Mouse (Mus musculus): ENCODE results near the gene Lrrc52. TPM values are rescaled to one million over a fixed set of nuclear protein-coding genes. Genes with fewer than 3 reads are reported as not detected.

Gene Lrrc52
- polyA plus RNA-seq, 1 experiment = not detected

GRCm38 (mm10) chr1:167497560-167497959 is 31.0 kb upstream of the Lrrc52 start:
- no peak for TF ChIP-seq CTCF (IDR thresholded peaks at IDR 0.05; ENCODE audit: borderline replicate concordance, control insufficient read depth, extremely low read depth, insufficient read depth, low read length, poor library complexity)
- no peak for TF ChIP-seq POLR2A (IDR thresholded peaks at IDR 0.05; ENCODE audit: control insufficient read depth, extremely low read depth, insufficient read depth, low read length, poor library complexity)
- no peak for DNase-seq

GRCm38 (mm10) chr1:167491501-167491900 is 24.9 kb upstream of the Lrrc52 start:
- Histone ChIP-seq H3K27me3 (ENCODE audit: control insufficient read depth, insufficient read depth, low read length) (no peaks in the 10 kb centered on the region), H3K4me3 (ENCODE audit: control insufficient read depth, insufficient read depth, low read length) (no peak overlapping the region), H3K36me3 (ENCODE audit: control insufficient read depth, insufficient read depth, low read length) (no peaks in the 10 kb centered on the region), H3K27ac (ENCODE audit: control insufficient read depth, insufficient read depth, low read length) (no peak overlapping the region), H3K4me1 (replicated peaks; ENCODE audit: control insufficient read depth, insufficient read depth, low read length) (no peaks in the 10 kb centered on the region)
- DNase-seq = no peak
- no peak for TF ChIP-seq POLR2A (IDR thresholded peaks at IDR 0.05; ENCODE audit: control insufficient read depth, extremely low read depth, insufficient read depth, low read length, poor library complexity)
- TF ChIP-seq CTCF (IDR thresholded peaks at IDR 0.05; ENCODE audit: borderline replicate concordance, control insufficient read depth, extremely low read depth, insufficient read depth, low read length, poor library complexity) = no peak
- WGBS = 95% methylated on average over 7 of the region's 7 CpGs

More at GRCm38 (mm10) chr1:167497560-167497959, 31.0 kb upstream of the Lrrc52 start:
- 90% methylated on average over 3 of the region's 3 CpGs for WGBS
- Histone ChIP-seq H3K4me1 (replicated peaks; ENCODE audit: control insufficient read depth, insufficient read depth, low read length) (no peaks in the 10 kb centered on the region), H3K27me3 (ENCODE audit: control insufficient read depth, insufficient read depth, low read length) (no peaks in the 10 kb centered on the region), H3K36me3 (ENCODE audit: control insufficient read depth, insufficient read depth, low read length) (no peaks in the 10 kb centered on the region), H3K4me3 (ENCODE audit: control insufficient read depth, insufficient read depth, low read length) (no peak overlapping the region), H3K27ac (ENCODE audit: control insufficient read depth, insufficient read depth, low read length) (no peak overlapping the region)

GRCm38 (mm10) chr1:167487933-167488332 is 21.4 kb upstream of the Lrrc52 start:
- TF ChIP-seq POLR2A (IDR thresholded peaks at IDR 0.05; ENCODE audit: control insufficient read depth, extremely low read depth, insufficient read depth, low read length, poor library complexity) (no peak), CTCF (IDR thresholded peaks at IDR 0.05; ENCODE audit: borderline replicate concordance, control insufficient read depth, extremely low read depth, insufficient read depth, low read length, poor library complexity) (no peak)
- WGBS = 91% methylated on average over 5 of the region's 5 CpGs

GRCm38 (mm10) chr1:167486959-167487680 is 20.5 kb upstream of the Lrrc52 start:
- Histone ChIP-seq H3K36me3 (ENCODE audit: control insufficient read depth, insufficient read depth, low read length) (no peaks in the 10 kb centered on the region), H3K4me1 (replicated peaks; ENCODE audit: control insufficient read depth, insufficient read depth, low read length) (no peaks in the 10 kb centered on the region), H3K4me3 (ENCODE audit: control insufficient read depth, insufficient read depth, low read length) (no peak overlapping the region), H3K27ac (ENCODE audit: control insufficient read depth, insufficient read depth, low read length) (no peak overlapping the region), H3K27me3 (ENCODE audit: control insufficient read depth, insufficient read depth, low read length) (no peaks in the 10 kb centered on the region)
- no peak for DNase-seq
- TF ChIP-seq CTCF (IDR thresholded peaks at IDR 0.05; ENCODE audit: borderline replicate concordance, control insufficient read depth, extremely low read depth, insufficient read depth, low read length, poor library complexity) = no peak
- TF ChIP-seq POLR2A (IDR thresholded peaks at IDR 0.05; ENCODE audit: control insufficient read depth, extremely low read depth, insufficient read depth, low read length, poor library complexity) = no peak
- 30% methylated on average over 3 of the region's 3 CpGs for WGBS

More at GRCm38 (mm10) chr1:167487933-167488332, 21.4 kb upstream of the Lrrc52 start:
- no peaks in the 10 kb centered on the region for H3K4me1 ChIP-seq (replicated peaks; ENCODE audit: control insufficient read depth, insufficient read depth, low read length)
- no peaks in the 10 kb centered on the region for H3K27me3 ChIP-seq (ENCODE audit: control insufficient read depth, insufficient read depth, low read length)
- H3K27ac ChIP-seq (ENCODE audit: control insufficient read depth, insufficient read depth, low read length) = no peak overlapping the region
- no peak for DNase-seq
- no peak overlapping the region for H3K4me3 ChIP-seq (ENCODE audit: control insufficient read depth, insufficient read depth, low read length)
- no peaks in the 10 kb centered on the region for H3K36me3 ChIP-seq (ENCODE audit: control insufficient read depth, insufficient read depth, low read length)

- no peaks in the 10 kb centered on the region for H3K36me3 ChIP-seq (ENCODE audit: control insufficient read depth, insufficient read depth, low read length)
- no peak for DNase-seq
- no peaks in the 10 kb centered on the region for H3K4me1 ChIP-seq (replicated peaks; ENCODE audit: control insufficient read depth, insufficient read depth, low read length)
- H3K27ac ChIP-seq (ENCODE audit: control insufficient read depth, insufficient read depth, low read length) = no peak overlapping the region
- 55% methylated on average over 4 of the region's 4 CpGs for WGBS
- H3K4me3 ChIP-seq (ENCODE audit: control insufficient read depth, insufficient read depth, low read length) = no peak overlapping the region
- no peak for TF ChIP-seq POLR2A (IDR thresholded peaks at IDR 0.05; ENCODE audit: control insufficient read depth, extremely low read depth, insufficient read depth, low read length, poor library complexity)
- TF ChIP-seq CTCF (IDR thresholded peaks at IDR 0.05; ENCODE audit: borderline replicate concordance, control insufficient read depth, extremely low read depth, insufficient read depth, low read length, poor library complexity) = no peak
- H3K27me3 ChIP-seq (ENCODE audit: control insufficient read depth, insufficient read depth, low read length) = no peaks in the 10 kb centered on the region
Observed at GRCm38 (mm10) chr1:167482863-167483262, 16.3 kb upstream of the Lrrc52 start.

- Histone ChIP-seq H3K27ac (ENCODE audit: control insufficient read depth, insufficient read depth, low read length) (no peak overlapping the region), H3K27me3 (ENCODE audit: control insufficient read depth, insufficient read depth, low read length) (no peaks in the 10 kb centered on the region), H3K4me1 (replicated peaks; ENCODE audit: control insufficient read depth, insufficient read depth, low read length) (no peaks in the 10 kb centered on the region), H3K4me3 (ENCODE audit: control insufficient read depth, insufficient read depth, low read length) (no peak overlapping the region), H3K36me3 (ENCODE audit: control insufficient read depth, insufficient read depth, low read length) (no peaks in the 10 kb centered on the region)
- WGBS = 87% methylated on average over 4 of the region's 4 CpGs
- TF ChIP-seq CTCF (IDR thresholded peaks at IDR 0.05; ENCODE audit: borderline replicate concordance, control insufficient read depth, extremely low read depth, insufficient read depth, low read length, poor library complexity) (no peak), POLR2A (IDR thresholded peaks at IDR 0.05; ENCODE audit: control insufficient read depth, extremely low read depth, insufficient read depth, low read length, poor library complexity) (no peak)
- DNase-seq = no peak
Observed at GRCm38 (mm10) chr1:167473585-167473984, 7.0 kb upstream of the Lrrc52 start.
